Mouse (Mus musculus): ENCODE data around the gene Crocc2.

- TF ChIP-seq CTCF (IDR thresholded peaks at IDR 0.05; ENCODE audit: control insufficient read depth, insufficient read depth, insufficient read length) (no peak), MYOG (IDR thresholded peaks at IDR 0.05; ENCODE audit: control insufficient read depth, extremely low read depth, insufficient read length) (no peak), MAX (IDR thresholded peaks at IDR 0.05) (no peak)
Measured at GRCm38 (mm10) chr1:93128209-93128608, 40.3 kb upstream of the Crocc2 start.

Data from C2C12 (cell line).